Mouse (Mus musculus) hindbrain, embryonic 10.5 days (tissue): Measurements from ENCODE around the gene Bdh1. TPM values are rescaled to one million over a fixed set of nuclear protein-coding genes. Genes with fewer than 3 reads are reported as not detected.

Source experiments
- DNase-seq: peaks from one replicate; pipeline ENCODE4 v3.0.0-alpha.2; 2017; ENCODE audit warnings: low spot score
- H3K27ac ChIP-seq: fragments of 300-500 bp; sonication (generic); 2 replicates; pipeline ENCODE4 v1.5.1; 2016; ENCODE audit warnings: mild to moderate bottlenecking, moderate library complexity
- H3K27me3 ChIP-seq: fragments of 300-500 bp; sonication (generic); 2 replicates; pipeline ENCODE4 v1.6.1; 2016; ENCODE audit warnings: mild to moderate bottlenecking; ENCODE audit not compliant: poor library complexity, insufficient read depth, severe bottlenecking
- H3K36me3 ChIP-seq: fragments of 300-500 bp; sonication (generic); 2 replicates; pipeline ENCODE4 v1.6.1; 2016; ENCODE audit warnings: mild to moderate bottlenecking, moderate library complexity
- H3K4me1 ChIP-seq: fragments of 300-500 bp; sonication (generic); replicated peaks from 2 replicates; pipeline ENCODE4 v1.6.1; 2016; ENCODE audit warnings: mild to moderate bottlenecking
- H3K4me3 ChIP-seq: fragments of 300-500 bp; sonication (generic); 2 replicates; pipeline ENCODE4 v1.5.1; 2016; ENCODE audit warnings: mild to moderate bottlenecking, moderate library complexity
- H3K9me3 ChIP-seq: fragments of 300-500 bp; sonication (generic); 2 replicates; pipeline ENCODE4 v1.6.1; 2016; ENCODE audit warnings: mild to moderate bottlenecking, moderate library complexity
- WGBS: fragments of 180-500 bp; shearing (Covaris S2); methylation state at CpG from one replicate; pipeline ENCODE4 v1.1.7; 2016; 5-methylcytosine and 5-hydroxymethylcytosine counted together
- polyA plus RNA-seq: library from polyadenylated mRNA; unstranded; fragments of >200 nt; fragmentation: Nextera tagmentation; extraction: Ambion mirVana; gene quantifications from 2 replicates; pipeline ENCODE4 v1.2.1, GENCODE M21; 2016

Gene Bdh1
- polyA plus RNA-seq, 1 experiment from 2014 or later, result 28.8 TPM

DNA sequence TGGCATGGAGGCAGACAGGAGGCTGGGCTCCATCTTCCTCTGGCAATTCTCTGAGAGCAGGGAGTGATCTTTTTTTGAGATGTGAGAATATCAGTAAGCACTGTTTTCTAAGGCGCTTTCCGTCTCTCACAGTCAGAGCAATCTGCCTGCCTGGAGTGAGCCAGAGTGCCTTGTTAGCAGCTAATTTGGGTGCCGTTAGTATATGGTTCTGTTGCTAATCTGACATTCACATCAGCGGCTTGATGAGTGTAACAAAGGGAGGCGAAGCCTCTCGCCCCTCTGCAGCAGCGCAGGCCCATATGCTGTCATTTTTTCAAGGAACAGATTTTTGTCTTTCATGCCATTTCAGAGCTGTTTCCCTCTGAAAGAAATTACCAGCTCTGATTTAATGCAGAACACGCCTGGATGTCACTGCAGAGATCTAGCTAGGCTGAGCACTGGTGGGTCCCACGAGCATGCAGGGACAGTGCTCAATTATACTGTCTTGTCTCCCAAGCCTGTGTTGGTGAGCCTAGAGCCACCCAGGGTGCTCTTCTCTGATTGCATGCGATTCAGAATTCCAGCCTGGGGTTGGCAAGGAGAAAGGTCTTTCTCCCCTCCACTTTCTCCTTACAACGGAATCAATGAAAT lies 77.7 kb downstream of the Bdh1 start:
- peaks cover 11% of the 10 kb centered on the region; the same call in 1 of the 2 replicates for H3K27me3 ChIP-seq
- no peaks in the 10 kb centered on the region for H3K36me3 ChIP-seq
- no peaks in the 10 kb centered on the region for H3K9me3 ChIP-seq
- H3K4me1 ChIP-seq, result peaks cover 41% of the 10 kb centered on the region
- WGBS, result 70% methylated on average over 11 of the region's 11 CpGs
- H3K27ac ChIP-seq, result peak overlapping the region; percentile 57
- no peak overlapping the region for H3K4me3 ChIP-seq
- no peak for DNase-seq

DNA sequence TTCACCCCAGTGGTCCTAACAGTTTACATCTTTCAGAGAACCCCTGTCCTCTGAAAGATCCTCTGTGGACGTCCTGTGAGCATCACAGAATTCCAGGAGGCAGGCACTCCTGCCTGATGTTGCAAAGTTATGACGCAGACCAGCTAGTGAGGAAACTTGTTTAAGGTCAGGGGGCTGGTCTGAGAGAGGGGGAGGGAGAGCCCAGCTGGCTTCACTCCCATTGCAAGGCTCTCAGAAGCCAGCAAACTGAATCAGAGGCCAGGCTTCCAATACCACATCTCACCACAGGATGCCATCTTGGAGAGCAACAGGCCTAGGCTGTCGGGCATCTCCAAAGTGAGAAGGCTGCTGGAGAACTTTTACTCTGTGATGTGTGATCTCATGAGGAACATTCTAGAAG lies 78.5 kb downstream of the Bdh1 start:
- no peaks in the 10 kb centered on the region for H3K9me3 ChIP-seq
- H3K27ac ChIP-seq, result no peak overlapping the region; the same call in 1 of the 2 replicates
- WGBS, result 59% methylated on average over 3 of the region's 3 CpGs
- no peak overlapping the region for H3K4me3 ChIP-seq
- peaks cover 8% of the 10 kb centered on the region; the same call in 1 of the 2 replicates for H3K27me3 ChIP-seq
- DNase-seq, result no peak
- H3K36me3 ChIP-seq, result no peaks in the 10 kb centered on the region
- H3K4me1 ChIP-seq, result peaks cover 34% of the 10 kb centered on the region

DNA sequence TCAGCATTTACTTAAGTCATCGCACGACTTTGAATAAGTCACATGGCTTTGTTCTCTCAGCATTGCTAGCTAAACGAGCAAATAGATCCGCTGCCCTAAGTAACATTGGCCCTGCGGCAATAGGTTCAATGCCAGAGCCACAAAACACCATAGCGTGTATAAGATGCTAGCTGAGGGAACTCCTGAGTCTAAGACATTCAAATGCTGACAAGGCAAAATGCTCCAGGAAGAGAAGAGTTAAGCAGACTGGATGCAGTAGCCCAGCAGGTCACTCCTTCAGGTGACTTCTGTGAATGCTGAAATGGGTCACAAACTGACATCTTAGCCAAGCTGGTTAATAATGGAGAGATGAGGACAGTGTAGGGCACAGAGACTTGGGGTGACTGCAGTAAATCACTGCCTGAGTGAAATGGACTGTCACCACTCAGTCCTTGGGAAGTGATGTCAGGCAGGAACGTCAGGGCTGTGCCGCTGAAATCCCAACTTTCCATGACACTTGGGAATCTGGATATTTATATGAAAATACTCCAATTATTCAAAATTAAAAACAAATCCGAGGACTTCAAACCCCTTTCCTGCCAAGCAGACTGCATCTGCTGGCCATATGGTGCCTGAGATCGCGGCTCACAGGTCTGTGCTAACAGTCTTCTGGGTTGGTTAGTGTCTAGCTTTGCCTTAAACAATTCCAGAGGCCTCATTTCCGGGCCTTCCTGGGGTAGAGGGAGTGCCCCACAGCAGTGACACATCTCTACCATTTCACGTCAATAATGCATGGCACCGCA lies 79.1 kb downstream of the Bdh1 start:
- peak; percentile 47 for DNase-seq
- Histone ChIP-seq H3K27me3 (peaks cover 8% of the 10 kb centered on the region; the same call in 1 of the 2 replicates), H3K4me3 (no peak overlapping the region), H3K9me3 (no peaks in the 10 kb centered on the region), H3K4me1 (peaks cover 34% of the 10 kb centered on the region), H3K27ac (0 out of 2 replicates have a peak overlapping the region, but pooled peaks have one; percentile 42), H3K36me3 (no peaks in the 10 kb centered on the region)
- WGBS, result 74% methylated on average over 14 of the region's 14 CpGs

DNA sequence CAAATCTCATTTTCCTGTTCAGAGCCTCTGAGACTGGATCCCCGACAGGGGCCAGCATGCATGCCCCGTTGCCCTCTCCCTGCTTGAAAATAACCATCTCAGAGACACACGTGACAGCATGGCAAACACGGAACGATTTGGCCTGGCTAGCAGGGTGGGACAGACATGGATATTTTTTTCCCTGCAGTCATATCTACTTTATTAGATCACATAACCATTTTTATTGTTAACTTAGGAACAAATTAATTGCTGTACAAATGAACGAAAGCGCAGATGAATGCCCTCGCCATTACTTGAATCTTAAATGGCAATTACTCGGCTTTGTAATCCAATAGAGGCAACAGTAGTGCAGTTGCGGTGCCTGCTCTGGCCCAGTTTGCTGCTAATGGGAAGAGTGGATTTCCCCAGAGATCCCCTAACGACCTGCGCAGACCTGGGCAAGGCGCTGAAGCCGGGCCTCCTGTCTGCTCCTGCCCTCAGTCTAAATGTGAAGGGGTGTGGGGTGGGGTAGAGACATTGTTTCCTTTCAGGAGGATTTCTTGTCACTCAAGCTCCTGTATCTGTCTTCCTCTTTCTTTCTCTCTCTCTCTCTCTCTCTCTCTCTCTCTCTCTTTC lies 79.8 kb downstream of the Bdh1 start:
- no peak for DNase-seq
- peak overlapping the region; percentile 73; the same call in 1 of the 2 replicates for H3K27ac ChIP-seq
- WGBS, result 66% methylated on average over 14 of the region's 14 CpGs
- H3K4me3 ChIP-seq, result no peak overlapping the region
- peaks cover 37% of the 10 kb centered on the region for H3K4me1 ChIP-seq
- no peaks in the 10 kb centered on the region for H3K9me3 ChIP-seq
- peaks cover 8% of the 10 kb centered on the region; the same call in 1 of the 2 replicates for H3K27me3 ChIP-seq
- H3K36me3 ChIP-seq, result no peaks in the 10 kb centered on the region

DNA sequence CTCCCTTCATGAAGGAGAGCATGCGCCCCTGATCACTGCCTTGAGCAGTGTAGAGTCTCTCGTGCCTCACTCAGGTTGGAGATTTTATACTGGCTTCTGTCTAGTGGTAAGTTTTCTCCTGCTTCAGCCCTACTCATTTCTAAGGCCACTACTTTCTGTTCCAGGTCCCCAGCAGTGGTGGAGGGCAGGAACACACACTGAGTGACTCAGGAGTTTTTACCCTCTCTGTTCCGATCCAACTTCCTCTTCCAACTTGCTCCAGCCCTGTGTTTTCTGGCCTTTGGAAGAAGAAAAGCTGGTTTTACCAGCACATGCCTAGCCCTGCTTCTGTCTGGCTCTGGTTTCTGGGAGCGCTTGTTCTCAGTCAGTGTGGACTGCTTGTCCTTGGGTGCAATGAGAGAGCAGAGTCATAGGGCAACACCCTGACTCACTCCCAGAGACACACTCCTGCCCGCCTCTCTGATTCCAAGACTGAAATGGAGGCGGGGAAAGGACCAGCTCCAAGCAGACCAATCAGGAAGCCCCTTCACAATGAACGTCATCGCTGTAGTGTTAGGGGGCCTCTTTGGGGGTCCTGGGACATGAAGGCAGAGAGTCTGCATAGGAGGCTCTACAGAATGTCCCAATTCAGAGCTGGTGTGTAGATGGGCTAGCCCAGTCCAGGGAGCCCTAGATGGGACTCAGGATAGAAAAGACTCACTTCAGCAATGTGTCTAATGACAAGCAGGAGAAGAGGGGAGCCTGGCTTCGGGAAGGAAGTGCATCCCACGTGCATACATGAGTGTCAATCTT lies 84.8 kb downstream of the Bdh1 start:
- Histone ChIP-seq H3K36me3 (no peaks in the 10 kb centered on the region), H3K4me3 (no peak overlapping the region), H3K27ac (peak overlapping the region; percentile 9; the same call in 1 of the 2 replicates), H3K4me1 (peaks cover 46% of the 10 kb centered on the region), H3K9me3 (0 out of 2 replicates have a peak, but pooled peaks cover 2% of the 10 kb centered on the region), H3K27me3 (peaks cover 19% of the 10 kb centered on the region; the same call in 1 of the 2 replicates)
- no peak for DNase-seq
- WGBS, result 41% methylated on average over 10 of the region's 10 CpGs

DNA sequence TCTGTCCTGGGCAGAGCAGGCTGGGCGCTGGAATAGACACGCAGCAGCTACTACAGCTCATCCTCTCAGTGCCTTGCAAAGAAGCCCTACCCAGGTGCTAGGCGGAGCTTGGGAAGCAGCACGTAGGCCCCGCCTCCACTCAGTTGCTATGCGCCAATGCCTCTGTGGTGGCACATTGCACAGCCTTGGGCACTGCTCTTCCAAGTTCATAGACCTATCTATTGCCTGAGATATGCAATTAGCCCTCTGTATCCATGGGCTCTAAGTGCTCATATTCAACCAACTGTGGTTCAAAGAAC lies 85.3 kb downstream of the Bdh1 start:
- H3K4me1 ChIP-seq, result peaks cover 41% of the 10 kb centered on the region
- H3K36me3 ChIP-seq, result no peaks in the 10 kb centered on the region
- peaks cover 19% of the 10 kb centered on the region; the same call in 1 of the 2 replicates for H3K27me3 ChIP-seq
- DNase-seq, result no peak
- H3K4me3 ChIP-seq, result no peak overlapping the region
- H3K27ac ChIP-seq, result peak overlapping the region; percentile 9; the same call in 1 of the 2 replicates
- H3K9me3 ChIP-seq, result 0 out of 2 replicates have a peak, but pooled peaks cover 3% of the 10 kb centered on the region
- WGBS, result 17% methylated on average over 6 of the region's 6 CpGs

DNA sequence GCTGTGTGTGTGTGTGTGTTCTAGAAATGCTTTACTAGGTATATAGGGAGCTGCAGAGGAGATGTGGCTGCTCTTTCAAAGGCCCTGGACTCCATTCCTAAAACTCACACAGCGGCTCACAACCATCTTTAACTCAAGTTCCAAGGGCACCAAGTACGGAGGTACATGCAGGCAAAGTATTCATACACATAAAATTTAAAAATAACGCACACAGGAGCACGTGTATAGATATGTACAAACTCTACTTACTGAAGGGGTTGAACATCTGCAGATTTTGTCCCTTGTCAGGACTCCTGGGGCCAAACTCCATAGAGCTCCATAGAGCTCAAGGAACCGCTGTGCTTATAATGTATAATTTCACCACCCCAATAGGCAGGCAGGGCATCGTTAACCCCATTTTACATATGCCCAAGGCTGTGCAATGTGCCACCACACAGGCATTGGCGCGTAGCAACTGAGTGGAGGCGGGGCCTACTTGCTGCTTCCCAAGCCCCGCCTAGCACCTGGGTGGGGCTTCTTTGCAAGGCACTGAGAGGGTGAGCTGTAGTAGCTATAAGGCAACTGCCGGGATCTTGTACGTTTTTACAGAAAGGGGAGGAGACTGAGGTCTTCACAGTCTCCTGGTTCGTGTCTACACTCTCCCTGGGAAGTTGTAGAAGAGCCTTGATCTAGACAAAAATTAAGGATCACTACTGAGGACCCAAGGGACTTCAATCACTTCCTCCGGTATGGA lies 85.9 kb downstream of the Bdh1 start:
- 0 out of 2 replicates have a peak, but pooled peaks cover 3% of the 10 kb centered on the region for H3K9me3 ChIP-seq
- H3K27ac ChIP-seq, result peak overlapping the region; percentile 85; the same call in 1 of the 2 replicates
- H3K4me1 ChIP-seq, result peaks cover 38% of the 10 kb centered on the region
- peak overlapping the region; percentile 41; the same call in 1 of the 2 replicates for H3K4me3 ChIP-seq
- peak; percentile 47 for DNase-seq
- H3K36me3 ChIP-seq, result no peaks in the 10 kb centered on the region
- WGBS, result 24% methylated on average over 14 of the region's 14 CpGs
- H3K27me3 ChIP-seq, result peaks cover 19% of the 10 kb centered on the region; the same call in 1 of the 2 replicates

Other genes starting within 250 kb of the Bdh1 start
- 16.8 and 20.1 TPM in 2 replicates for gene Acap2, start 221.0 kb upstream of the Bdh1 start, polyA plus RNA-seq
- gene Ppp1r2, start 147.0 kb upstream of the Bdh1 start, polyA plus RNA-seq, result 99.2 and 99.9 TPM in 2 replicates
- gene Apod, start 107.5 kb upstream of the Bdh1 start, polyA plus RNA-seq, result 18.0 and 41.8 TPM in 2 replicates
- 16.9 and 24.0 TPM in 2 replicates for gene Dlg1, start 241.2 kb downstream of the Bdh1 start, polyA plus RNA-seq